Mouse (Mus musculus) spleen, postnatal 36 days (tissue): Measurements from ENCODE around the gene Limk1.

ENCODE experiments used
- DNase-seq, 2 experiments: peaks; one replicate each; pipeline ENCODE4 v3.0.0; 2022; ENCODE audit warnings: low spot score in 2 of 2, mixed read lengths in 1 of 2

Limk1 gene

DNA sequence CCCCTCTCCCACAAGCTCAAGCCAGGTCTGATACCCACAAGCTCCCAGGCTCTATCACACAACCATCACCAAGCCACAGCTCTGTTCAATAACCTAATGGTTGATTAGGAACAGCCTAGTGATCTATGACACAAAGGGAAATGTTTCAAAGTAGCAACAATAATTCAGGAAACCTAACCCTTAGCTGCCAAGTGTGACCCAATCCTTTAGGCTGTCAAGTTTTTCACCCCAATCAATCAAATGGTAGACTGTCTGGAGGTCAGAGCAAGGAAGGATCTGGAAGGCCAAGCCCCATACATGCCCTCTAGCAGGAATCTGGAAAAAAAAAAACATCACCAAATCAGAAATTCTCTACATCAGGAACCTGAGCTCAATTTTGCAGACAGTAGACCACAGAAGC, 57.6 kb downstream of the Limk1 start:
- no peak for DNase-seq

DNA sequence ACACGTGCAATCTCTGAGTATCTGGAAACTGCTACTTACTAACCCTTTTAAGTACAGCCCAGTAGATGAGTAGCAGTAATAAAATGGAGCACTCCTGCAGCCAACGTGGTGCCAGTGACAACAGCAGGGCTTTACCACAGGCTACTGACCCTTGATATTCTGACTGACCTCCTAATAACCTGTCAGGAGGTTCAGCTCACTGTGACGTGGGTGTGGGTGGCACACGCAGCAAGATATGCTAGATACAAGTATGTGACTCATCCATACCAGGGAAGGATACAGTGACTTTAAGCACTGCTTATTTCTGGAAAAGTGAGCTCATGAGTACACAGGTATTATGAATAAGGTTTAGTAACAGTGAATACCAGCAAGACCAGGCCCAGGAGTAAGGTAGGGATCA, 58.9 kb downstream of the Limk1 start:
- DNase-seq: no peak

DNA sequence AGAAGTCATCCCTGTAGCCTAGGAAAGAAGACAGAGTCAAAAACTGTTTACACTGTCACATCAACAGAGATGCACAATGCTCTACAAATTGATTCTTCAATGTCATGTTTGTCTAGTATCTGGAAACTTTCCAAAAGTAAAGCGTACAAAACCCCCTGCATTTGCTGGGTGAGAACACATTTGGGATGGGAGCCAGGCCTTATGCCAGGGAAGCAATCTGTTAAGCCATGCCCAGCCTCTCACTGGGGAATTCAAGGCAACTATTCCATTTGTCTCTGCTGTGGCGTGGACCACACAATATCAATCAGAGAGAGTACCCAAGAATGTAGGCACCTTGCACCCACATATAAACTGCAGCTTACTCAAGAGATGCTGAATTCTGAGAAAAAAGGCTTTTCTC, 66.3 kb downstream of the Limk1 start:
- DNase-seq: no peak

DNA sequence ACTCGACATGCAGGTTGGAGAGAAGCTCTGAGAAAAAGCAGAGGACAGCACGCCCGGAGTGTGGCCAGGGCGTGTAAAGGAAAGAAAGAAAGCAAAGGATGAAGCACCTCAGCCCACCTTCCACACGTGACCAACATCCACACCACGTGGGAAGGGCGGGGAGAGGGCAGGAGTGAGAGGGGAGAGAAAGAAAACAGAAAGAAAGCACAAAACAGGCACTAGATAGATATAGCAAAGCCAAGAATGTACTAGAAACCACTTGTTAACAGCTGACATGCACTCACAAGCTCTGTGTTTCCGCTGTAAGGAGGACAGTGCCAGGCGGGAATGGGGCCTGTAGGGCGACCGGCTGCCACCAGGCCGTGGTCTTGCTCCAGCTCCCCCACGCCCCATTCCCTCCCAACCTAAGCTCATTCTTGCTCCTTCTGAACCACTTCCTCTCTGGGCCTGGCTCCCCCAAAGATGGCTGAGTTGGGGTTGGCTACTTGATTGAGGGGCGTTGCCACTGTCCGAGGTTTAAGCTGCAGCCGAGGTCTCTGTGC, 67.2 kb downstream of the Limk1 start:
- no peak for DNase-seq

DNA sequence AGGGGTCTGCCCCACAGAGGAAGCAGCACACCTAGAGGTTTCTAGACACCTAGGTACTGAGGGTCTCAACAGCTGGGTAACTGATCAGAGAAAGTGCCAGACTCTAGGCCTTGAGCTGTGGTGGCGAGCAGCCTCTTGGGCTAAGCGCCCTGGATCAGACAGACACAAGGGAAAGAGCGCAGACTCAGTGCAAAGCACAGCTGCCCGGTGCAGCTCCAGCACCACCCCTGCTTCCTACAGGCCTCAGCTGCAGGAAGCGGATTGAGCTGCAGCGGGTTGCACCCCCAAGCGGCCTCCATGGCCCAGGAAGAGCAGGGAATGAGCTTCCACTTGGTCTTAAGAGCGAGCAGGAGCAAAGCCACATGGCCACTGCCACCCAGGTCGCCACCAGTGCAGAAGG, 67.9 kb downstream of the Limk1 start:
- DNase-seq: no peak

DNA sequence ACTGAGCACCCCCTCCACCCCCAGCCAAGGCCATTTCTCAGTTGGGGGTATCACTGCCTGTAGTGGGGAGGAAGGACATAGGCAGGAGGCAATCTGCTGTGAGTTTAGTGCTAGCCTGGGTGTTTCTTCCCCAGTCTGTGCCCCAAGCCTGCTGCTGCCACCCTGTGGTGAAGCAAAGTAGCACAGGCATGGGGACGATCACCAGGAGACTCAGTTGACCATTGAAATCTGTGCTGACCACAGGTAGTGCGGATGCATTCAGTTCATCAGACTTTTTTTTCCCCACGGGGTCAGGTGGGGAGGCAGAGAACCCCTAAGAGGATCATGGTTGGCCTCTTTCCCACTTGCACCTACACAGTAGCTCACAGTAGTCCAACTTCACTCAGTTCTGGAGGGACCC, 71.3 kb downstream of the Limk1 start:
- DNase-seq: peak; percentile 67 to 72

DNA sequence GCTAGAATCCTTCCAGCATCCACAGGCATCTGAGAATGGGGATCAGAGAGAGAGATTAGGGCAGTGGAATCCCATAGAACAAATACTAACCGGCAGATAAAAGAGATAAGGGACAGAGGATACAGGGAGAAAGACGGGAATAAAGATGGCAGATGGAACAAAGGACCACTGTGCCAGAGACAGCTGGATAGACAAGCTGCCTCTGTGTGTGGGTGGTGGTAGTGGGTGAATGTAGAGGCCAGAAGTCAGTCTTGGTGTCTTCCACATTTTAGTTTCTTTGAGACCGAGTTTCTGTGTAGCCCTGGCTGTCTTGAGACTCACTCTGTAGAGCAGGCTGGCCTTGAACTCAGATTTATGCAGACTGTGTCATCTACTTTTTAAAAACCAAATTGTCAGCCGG, 72.6 kb downstream of the Limk1 start:
- DNase-seq: no peak

DNA sequence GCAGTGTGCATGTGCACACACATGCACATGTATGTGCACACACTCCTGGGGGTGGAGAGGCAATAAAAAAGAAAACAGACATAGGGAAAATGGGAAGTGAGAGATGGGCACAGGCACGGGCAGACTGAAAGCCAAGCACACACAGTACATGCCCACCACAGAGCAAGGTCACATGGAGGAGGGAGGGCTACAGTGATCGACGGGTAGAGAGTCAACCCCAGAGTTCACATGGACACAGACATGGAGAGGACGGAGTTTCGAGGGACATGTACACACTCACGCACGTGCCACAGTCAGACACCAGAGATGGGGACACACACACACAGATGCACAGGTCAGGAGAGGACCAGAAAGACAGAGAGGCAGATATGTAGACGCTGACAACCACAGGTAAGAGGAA, 73.0 kb downstream of the Limk1 start:
- DNase-seq: peak in 1 of 2 experiments; percentile 22

DNA sequence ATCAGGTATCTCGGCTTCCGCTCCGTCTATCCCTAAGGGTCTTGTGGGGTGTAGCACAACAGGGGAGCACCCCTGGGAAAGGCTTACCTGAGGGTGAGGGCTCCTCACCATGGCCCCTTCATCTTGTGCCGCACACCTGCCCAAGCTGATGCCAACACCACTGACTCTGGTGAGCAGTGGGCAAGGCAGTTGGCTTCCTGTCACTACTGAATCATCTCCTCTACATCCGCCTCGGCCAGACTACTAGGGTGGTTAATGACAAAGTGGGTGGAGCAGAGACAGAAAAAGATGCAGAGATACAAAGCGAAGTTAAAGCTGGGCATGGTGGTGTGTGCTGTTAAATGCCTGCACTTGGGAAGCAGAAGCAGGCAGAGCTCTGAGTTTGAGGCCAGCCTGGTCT, 73.6 kb downstream of the Limk1 start, which contains the start of gene Lat2:
TSS of gene Lat2 (minus strand) at position 224 of the 400 bp plus-strand sequence.
- peak; percentile 80 to 83 for DNase-seq

DNA sequence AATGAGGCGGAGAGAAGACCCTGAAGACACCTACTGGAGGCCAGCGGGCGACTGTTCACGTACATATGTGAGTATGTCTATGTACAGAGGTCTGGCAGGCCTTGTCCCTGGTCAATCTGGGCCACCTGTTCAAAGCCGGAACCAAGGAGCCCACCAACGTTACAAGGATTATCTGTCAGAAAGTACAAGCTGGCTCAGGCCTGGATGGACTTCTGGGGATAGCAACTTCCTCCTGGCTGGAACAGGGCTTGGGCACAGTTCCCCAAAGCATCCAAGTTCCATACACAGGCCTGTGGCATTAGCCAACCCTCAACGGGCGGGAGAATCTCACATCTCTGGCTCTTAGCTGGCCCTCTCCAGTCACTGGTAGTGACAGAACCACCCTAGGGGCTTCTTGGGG, 74.1 kb downstream of the Limk1 start:
- DNase-seq: no peak

DNA sequence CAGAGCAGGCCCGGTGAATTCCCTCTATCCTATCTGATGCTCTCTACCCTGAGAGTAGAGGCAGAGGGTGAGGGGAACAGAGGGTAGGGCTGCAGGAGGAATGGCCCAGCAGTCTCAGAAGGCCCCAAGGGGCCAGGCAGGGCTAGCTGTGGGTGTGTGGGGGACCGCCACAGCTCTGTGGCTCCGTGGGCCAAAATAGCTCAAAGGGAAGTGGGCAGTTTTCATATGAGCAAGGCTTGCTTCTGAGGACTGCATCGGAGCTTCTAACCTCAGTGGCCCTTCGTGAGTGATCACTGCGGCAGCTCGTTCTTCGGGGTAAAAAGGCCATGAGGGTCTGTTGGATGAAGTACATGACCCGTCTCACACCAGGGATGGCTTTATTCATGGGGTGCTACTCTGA, 74.7 kb downstream of the Limk1 start:
- peak; percentile 89 to 90 for DNase-seq

DNA sequence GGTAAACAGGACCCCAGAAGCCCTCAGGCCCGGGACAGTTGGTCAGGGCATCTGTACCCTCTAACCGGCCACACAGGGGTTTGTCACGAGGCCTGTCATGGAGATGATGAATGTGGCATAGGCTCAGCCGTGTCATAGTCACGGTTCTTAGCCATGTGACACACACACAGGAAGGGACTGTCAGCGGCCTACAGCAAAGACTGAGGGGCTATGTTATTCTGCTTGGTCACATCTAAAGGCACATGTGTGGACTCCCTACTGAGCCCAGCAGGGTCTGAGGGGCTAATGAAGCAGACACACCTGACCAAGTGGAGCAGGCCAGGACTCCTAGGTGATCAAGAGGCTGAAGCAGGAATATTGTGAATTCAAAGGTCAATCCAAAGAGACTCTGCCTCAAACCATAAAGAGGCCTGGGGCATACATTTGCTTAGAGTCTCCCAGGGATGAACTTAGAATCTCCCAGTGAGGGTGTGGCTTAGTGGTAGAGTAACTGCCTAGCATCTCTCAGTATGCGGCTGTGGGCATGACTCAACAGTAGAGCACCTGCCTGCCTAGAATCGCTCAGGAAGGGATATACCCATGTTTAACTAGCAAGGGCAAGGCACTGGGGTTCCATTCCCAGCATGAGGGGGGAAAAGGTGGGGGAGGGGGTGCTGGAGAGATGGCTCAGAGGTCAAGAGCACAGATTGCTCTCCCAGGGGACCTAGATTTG, 76.4 kb downstream of the Limk1 start:
- peak; percentile 44 to 45 for DNase-seq

DNA sequence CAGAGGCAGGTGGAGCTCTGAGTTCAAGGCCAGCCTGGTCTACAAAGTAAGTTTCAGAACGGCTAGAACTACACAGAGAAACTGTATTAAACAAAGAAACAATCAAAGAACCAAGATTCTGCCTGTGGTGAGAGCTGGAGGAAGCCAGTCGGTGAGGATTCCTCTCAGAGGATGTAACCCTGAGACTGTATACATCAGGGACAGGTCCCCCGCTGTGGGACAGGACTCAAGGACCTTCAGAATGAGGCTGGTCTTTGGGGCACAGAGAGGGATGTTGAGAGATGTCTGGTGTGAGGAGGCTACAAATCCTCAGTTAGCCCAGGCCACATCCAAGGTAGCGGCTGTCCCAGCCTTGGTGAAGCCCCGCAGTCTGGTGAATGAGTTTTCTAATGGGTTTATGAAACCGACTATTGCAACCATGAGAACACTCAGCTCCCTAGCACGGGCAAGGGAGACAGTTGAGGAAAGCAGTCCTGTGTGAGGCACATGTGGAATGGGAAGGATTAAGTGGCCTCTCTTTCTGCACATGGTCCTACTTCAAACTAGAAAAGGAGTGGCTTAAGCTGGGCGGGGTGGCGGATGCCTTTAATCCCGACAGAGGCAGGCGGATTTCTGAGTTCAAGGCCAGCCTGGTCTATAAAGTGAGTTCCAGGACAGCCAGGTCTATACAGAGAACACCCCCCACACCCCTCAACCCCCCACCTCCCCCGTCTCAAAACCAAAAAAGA, 78.3 kb downstream of the Limk1 start:
- no peak for DNase-seq

DNA sequence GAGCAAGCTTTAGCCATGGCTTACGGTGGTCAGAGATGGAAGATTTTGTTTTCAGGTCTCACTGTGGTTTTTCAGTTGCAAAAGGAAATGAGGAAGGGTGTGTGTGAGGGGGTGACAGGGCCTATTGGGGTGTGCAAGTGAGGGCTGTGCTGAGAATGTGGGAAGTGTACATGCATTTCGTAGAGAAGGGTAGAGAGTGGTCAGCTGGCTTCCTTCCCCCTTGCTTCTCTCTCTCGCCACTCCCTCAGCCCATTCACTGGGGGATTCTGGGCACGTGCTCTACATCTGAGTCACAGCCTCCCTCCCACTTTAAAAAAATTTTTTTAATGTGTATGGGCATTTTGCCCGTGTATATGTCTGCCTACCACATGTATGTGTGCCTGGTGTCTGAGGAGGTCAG, 81.3 kb downstream of the Limk1 start:
- peak; percentile 76 for DNase-seq

DNA sequence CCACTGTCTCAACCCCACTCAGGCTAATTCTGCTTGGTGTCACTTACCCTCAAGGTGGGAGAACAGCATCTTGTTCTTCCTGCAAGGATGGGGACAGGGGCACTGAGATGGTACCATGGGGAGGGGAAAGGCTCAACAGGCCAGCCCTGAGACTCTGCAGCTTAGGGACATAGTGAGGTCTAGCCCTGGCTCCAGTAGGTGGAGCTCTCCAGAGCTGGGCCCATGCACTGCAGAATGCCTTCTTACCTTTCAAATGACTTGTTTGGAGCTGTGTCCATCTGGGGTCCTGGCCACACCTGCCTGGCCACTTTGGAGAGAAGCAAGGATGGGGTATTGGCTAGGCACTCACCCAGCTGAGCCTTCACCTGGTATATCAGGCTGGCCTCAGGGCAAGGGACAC, 82.1 kb downstream of the Limk1 start:
- peak in 1 of 2 experiments; percentile 31 for DNase-seq
